Mouse (Mus musculus) midbrain, embryonic 15.5 days (tissue): Measurements from ENCODE around the gene Ovgp1. TPM values are rescaled to one million over a fixed set of nuclear protein-coding genes. Genes with fewer than 3 reads are reported as not detected.
"Not testable (repeated sequence)": the region's sequence is repeated elsewhere in the genome, so short reads cannot be mapped to it uniquely, and the experiment has no call there.

Experiments used
- ATAC-seq: fragments of 200-750 bp; cut with Nextera tagmentation; replicated peaks from 2 replicates; pipeline ENCODE4 v1.8.0; 2017; ENCODE audit warnings: moderate TSS enrichment
- H3K27ac ChIP-seq: fragments of 300-500 bp; sonication (generic); 2 replicates; pipeline ENCODE4 v1.5.1; 2015; ENCODE audit warnings: mild to moderate bottlenecking, inconsistent platforms
- H3K27me3 ChIP-seq: fragments of 300-500 bp; sonication (generic); replicated peaks from 2 replicates; pipeline ENCODE4 v1.6.1; 2015; ENCODE audit warnings: inconsistent platforms
- H3K36me3 ChIP-seq: fragments of 300-500 bp; sonication (generic); replicated peaks from 2 replicates; pipeline ENCODE4 v1.6.1; 2015; ENCODE audit warnings: inconsistent platforms
- H3K4me1 ChIP-seq: fragments of 300-500 bp; sonication (generic); 2 replicates; pipeline ENCODE4 v1.6.1; 2015; ENCODE audit warnings: inconsistent platforms
- H3K4me2 ChIP-seq: fragments of 300-500 bp; sonication (generic); 2 replicates; pipeline ENCODE4 v1.6.1; 2015; ENCODE audit warnings: inconsistent platforms, mild to moderate bottlenecking, moderate library complexity
- H3K4me3 ChIP-seq: fragments of 300-500 bp; sonication (generic); 2 replicates; pipeline ENCODE4 v1.5.1; 2015; ENCODE audit warnings: mild to moderate bottlenecking, inconsistent platforms
- H3K9ac ChIP-seq: fragments of 300-500 bp; sonication (generic); 2 replicates; pipeline ENCODE4 v1.6.1; 2015; ENCODE audit warnings: mild to moderate bottlenecking, inconsistent platforms
- H3K9me3 ChIP-seq: fragments of 300-500 bp; sonication (generic); 2 replicates; pipeline ENCODE4 v1.6.1; 2016; ENCODE audit warnings: inconsistent platforms
- WGBS: fragments of 180-500 bp; shearing (Covaris S2); methylation state at CpG from one replicate; pipeline ENCODE4 v1.1.7; 2015; ENCODE audit warnings: mixed read lengths; 5-methylcytosine and 5-hydroxymethylcytosine counted together
- polyA plus RNA-seq: library from polyadenylated mRNA; unstranded; fragments of >200 nt; fragmentation: Nextera tagmentation; extraction: Ambion mirVana; gene quantifications from 2 replicates; pipeline ENCODE4 v1.2.1, GENCODE M21; 2015

Ovgp1 gene
- polyA plus RNA-seq, 1 experiment from 2014 or later, result 6.1 TPM

DNA sequence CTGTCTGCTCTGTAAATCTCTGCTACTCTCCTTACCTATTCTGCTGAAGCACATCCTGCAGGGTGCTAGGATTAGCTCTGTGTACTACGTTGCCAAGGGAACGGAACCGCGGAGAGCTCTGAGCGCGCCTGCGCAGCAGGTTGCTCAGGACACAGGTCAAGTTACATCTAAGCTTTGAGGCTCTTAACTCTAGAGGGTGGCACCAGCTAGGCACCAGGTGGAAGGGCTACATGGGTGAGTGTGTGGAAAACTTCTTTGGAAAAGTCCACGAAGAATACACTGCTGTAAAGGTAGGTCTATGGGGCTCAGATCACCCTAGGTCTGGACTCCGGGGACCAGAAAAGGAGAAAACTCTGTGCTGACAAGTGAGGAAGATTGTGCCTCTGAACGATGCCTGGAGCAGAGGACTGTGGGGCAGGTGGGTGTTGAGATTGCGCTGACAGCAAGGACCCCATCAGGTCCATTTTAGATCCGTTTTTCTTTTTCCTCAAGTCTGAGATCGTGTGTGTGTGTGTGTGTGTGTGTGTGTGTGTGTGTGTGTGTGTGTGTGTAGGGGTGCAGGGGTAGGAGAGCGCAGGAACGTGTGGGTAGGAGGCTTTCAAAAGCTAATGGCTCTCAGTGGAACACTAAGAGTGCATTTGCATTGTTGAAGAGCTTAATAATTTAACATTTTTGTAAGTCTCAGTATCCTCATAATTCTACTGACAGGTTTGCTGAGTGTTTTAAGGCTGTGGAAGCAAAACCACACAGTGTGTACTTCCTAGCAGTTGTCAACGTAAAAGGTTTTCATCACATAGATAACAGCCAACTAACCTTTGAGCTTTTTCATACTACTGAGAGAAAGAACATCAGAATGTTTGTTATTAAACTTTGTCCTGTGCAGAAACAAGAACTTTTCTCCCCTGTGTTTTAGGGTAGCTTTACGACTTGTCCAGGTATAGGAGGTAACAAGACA lies 28.2 kb downstream of the Ovgp1 start:
- Histone ChIP-seq H3K4me2 (peak overlapping the region; percentile 54), H3K4me3 (peak overlapping the region; percentile 34), H3K36me3 (no peaks in the 10 kb centered on the region), H3K4me1 (peaks cover 10% of the 10 kb centered on the region), H3K9me3 (no peaks in the 10 kb centered on the region), H3K9ac (0 out of 2 replicates have a peak overlapping the region, but pooled peaks have one; percentile 13), H3K27ac (no peak overlapping the region), H3K27me3 (no peaks in the 10 kb centered on the region)
- 19% methylated on average over 16 of the region's 17 CpGs for WGBS
- peak; percentile 98 for ATAC-seq

DNA sequence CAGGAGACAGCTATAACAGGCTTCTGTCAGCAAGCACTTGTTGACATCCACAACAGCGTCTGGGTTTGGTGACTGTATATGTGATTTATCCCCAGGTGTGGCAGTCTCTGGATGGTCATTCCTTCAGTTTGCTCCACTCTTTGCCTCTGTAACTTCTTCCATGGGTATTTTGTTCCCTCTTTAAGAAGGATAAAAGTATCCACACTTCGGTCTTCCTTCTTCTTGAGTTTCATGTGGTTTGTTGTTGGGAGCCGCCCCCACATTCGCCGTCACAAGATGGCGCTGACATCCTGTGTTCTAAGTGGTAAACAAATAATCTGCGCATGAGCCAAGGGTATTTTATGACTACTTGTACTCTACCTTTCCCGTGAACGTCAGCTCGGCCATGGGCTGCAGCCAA lies 29.8 kb downstream of the Ovgp1 start:
- not testable (repeated sequence) for ATAC-seq, H3K4me2 ChIP-seq, H3K36me3 ChIP-seq, H3K27me3 ChIP-seq, H3K9ac ChIP-seq, H3K27ac ChIP-seq, H3K4me3 ChIP-seq, H3K9me3 ChIP-seq
- H3K4me1 ChIP-seq, result peaks cover 10% of the 10 kb centered on the region
- 71% methylated on average over 10 of the region's 10 CpGs for WGBS

DNA sequence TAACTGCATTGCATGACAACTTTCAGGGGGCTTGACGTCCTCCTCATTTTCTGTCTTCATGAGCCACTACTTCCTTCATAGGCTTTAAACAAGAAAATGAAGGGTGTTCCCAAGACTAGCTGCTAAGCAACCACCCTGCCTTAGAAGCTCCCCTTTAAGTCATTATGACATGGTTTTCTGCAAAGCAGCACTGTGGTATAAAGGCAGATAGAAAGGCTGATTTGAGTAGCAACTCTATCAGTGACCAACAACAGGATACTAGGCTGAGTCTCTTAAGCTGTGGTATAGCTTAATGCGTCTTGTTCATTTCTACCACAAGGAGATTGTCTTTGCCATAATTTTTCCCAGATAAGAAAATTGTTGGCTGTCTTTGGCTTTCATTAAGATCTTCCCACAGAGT lies 41.0 kb downstream of the Ovgp1 start, which contains the start of gene Pifo:
Gene Pifo (minus strand): TSS at position 101 of the 400 bp plus-strand sequence.
- no peak for ATAC-seq
- H3K36me3 ChIP-seq, result no peaks in the 10 kb centered on the region
- H3K4me1 ChIP-seq, result no peaks in the 10 kb centered on the region
- no peak within 1 kb of the TSS for H3K4me2 ChIP-seq
- no peak within 1 kb of the TSS for H3K4me3 ChIP-seq
- H3K9ac ChIP-seq, result no peak within 1 kb of the TSS
- WGBS, result 84% methylated on average over 2 of the region's 2 CpGs
- no peak within 1 kb of the TSS for H3K27ac ChIP-seq
- H3K9me3 ChIP-seq, result no peaks in the 10 kb centered on the region
- H3K27me3 ChIP-seq, result no peaks in the 10 kb centered on the region

DNA sequence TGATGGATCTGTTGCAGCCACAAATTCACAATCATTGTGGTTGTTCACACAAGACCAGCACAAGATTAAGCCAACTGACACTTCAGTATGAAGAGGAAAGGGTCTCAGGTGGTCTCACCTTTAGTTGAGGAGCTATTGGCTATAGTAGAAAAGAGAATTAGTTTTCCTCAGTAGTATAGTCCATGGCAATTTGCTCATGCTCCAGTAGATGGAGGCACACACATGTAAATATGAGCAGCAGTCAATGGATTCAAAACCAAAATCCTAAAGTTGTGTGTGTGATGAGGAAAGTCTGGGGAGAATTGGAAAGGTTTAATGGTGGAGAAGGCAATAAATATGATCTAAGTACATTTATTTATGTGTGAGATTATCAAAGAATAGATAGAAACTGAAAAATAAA lies 48.3 kb downstream of the Ovgp1 start:
- no peak for ATAC-seq
- no peak overlapping the region for H3K27ac ChIP-seq

DNA sequence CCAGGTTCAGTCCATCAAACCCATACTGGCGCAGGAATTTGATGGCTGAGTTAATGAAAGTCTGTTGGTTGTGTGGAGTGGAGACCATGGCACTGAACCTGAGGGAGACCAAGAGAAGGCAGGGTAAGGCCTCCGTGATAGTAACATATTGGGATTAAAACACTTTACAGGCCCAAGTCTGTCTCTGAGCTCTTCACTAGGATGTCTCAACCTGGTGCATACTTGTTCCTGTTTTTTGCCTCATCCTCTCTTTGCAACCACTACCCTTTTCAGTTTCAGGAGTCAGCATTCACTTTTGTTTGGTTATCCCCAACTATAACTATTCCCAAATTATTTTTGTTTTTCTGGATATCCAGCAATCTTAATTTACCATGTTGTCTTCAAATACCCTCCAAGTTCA lies 50.6 kb downstream of the Ovgp1 start:
- Histone ChIP-seq H3K9ac (no peak overlapping the region), H3K4me1 (no peaks in the 10 kb centered on the region), H3K36me3 (no peaks in the 10 kb centered on the region), H3K4me3 (no peak overlapping the region), H3K9me3 (no peaks in the 10 kb centered on the region), H3K27me3 (no peaks in the 10 kb centered on the region), H3K27ac (no peak overlapping the region), H3K4me2 (no peak overlapping the region)
- 77% methylated on average over 2 of the region's 2 CpGs for WGBS
- no peak for ATAC-seq

More for the DNA sequence above, 48.3 kb downstream of the Ovgp1 start:
- Histone ChIP-seq H3K36me3 (no peaks in the 10 kb centered on the region), H3K27me3 (no peaks in the 10 kb centered on the region), H3K9ac (no peak overlapping the region), H3K4me2 (no peak overlapping the region), H3K9me3 (no peaks in the 10 kb centered on the region), H3K4me3 (no peak overlapping the region), H3K4me1 (no peaks in the 10 kb centered on the region)

DNA sequence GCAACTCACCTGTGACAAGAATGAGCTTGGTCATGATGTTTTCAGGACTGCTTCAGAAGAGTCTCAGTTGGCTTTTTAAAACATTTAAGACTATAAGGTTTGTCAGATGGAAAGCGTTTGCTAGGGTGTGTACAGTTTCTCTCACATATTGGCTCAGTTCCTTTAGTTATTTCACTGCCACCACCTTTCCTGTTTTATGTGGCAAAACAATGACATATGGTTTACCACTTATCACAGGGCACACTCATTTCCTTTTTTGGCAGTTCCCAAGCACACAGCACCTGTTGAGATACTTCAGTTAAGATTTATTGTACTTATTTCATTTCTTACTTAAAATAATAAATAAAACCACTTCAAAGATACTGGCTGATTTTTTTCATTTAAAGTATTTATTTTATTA lies 59.3 kb downstream of the Ovgp1 start, which contains the start of gene Chil5:
Gene Chil5 (minus strand): TSS at position 34 of the 400 bp plus-strand sequence.
- no peak within 1 kb of the TSS for H3K9ac ChIP-seq
- no peak within 1 kb of the TSS for H3K27ac ChIP-seq
- H3K4me2 ChIP-seq, result no peak within 1 kb of the TSS
- H3K4me3 ChIP-seq, result no peak within 1 kb of the TSS
- H3K4me1 ChIP-seq, result no peaks in the 10 kb centered on the region
- WGBS, result 86% methylated on average over 1 of the region's 1 CpGs
- H3K9me3 ChIP-seq, result no peaks in the 10 kb centered on the region
- ATAC-seq, result no peak
- no peaks in the 10 kb centered on the region for H3K27me3 ChIP-seq
- no peaks in the 10 kb centered on the region for H3K36me3 ChIP-seq

Other genes with a start within 250 kb of the Ovgp1 start
- 63.4 and 68.6 TPM in 2 replicates for gene Rap1a, start 172.4 kb upstream of the Ovgp1 start, polyA plus RNA-seq
- gene Adora3, start 102.9 kb upstream of the Ovgp1 start, polyA plus RNA-seq, result 0.14 and 0.17 TPM in 2 replicates
- gene Tmigd3, start 102.8 kb upstream of the Ovgp1 start, polyA plus RNA-seq, result 0.18 TPM in 1 of 2 replicates, not detected in the other
- gene I830077J02Rik, start 41.0 kb upstream of the Ovgp1 start, polyA plus RNA-seq, result 0.34 and 0.38 TPM in 2 replicates
- 100 and 101 TPM in 2 replicates for gene Wdr77, start 14.3 kb upstream of the Ovgp1 start, polyA plus RNA-seq
- gene Atp5f1, start 13.6 kb upstream of the Ovgp1 start, polyA plus RNA-seq, result 486 and 492 TPM in 2 replicates
- gene Pifo, start 40.9 kb downstream of the Ovgp1 start, polyA plus RNA-seq, result 6.1 and 6.2 TPM in 2 replicates
- 0.22 TPM in 1 of 2 replicates, not detected in the other for gene Chil5, start 59.1 kb downstream of the Ovgp1 start, polyA plus RNA-seq
- 1.2 TPM in 2 replicates for gene Chia1, start 139.5 kb downstream of the Ovgp1 start, polyA plus RNA-seq
- gene Chil3, start 193.9 kb downstream of the Ovgp1 start, polyA plus RNA-seq, result 0.10 TPM in 1 of 2 replicates, not detected in the other
- not detected in 2 replicates for gene Chil4, start 245.8 kb downstream of the Ovgp1 start, polyA plus RNA-seq